Mouse (Mus musculus) midbrain, postnatal 0 days (tissue): ENCODE data around the gene Hoxc11. TPM values are rescaled to one million over a fixed set of nuclear protein-coding genes. Genes with fewer than 3 reads are reported as not detected.

ENCODE experiments used
- ATAC-seq: fragments of 200-750 bp; cut with Nextera tagmentation; 2 replicates; pipeline ENCODE4 v1.8.0; 2017; ENCODE audit warnings: moderate number of reproducible peaks, mild to moderate bottlenecking, moderate TSS enrichment, moderate library complexity; ENCODE audit not compliant: low FRiP score
- DNase-seq: peaks from one replicate; pipeline ENCODE4 v3.0.0-alpha.2; 2015; ENCODE audit warnings: low spot score
- H3K27ac ChIP-seq: fragments of 300-500 bp; sonication (generic); 2 replicates; pipeline ENCODE4 v1.5.1; 2014; ENCODE audit warnings: low read depth, mild to moderate bottlenecking, low read length, mixed read lengths
- H3K27me3 ChIP-seq: fragments of 300-500 bp; sonication (generic); 2 replicates; pipeline ENCODE4 v1.6.1; 2014; ENCODE audit warnings: low read length, control low read depth, mixed read lengths; ENCODE audit not compliant: insufficient read depth
- H3K36me3 ChIP-seq: fragments of 300-500 bp; sonication (generic); 2 replicates; pipeline ENCODE4 v1.6.1; 2014; ENCODE audit warnings: low read length, control low read depth, mixed read lengths; ENCODE audit not compliant: insufficient read depth
- H3K4me1 ChIP-seq: fragments of 300-500 bp; sonication (generic); 2 replicates; pipeline ENCODE4 v1.6.1; 2014; ENCODE audit warnings: mild to moderate bottlenecking, control low read depth, antibody characterized with exemption, low read length, mixed read lengths; ENCODE audit not compliant: insufficient read depth
- H3K4me2 ChIP-seq: fragments of 300-500 bp; sonication (generic); 2 replicates; pipeline ENCODE4 v1.6.1; 2014; ENCODE audit warnings: low read depth, mild to moderate bottlenecking, low read length, mixed read lengths; ENCODE audit not compliant: poor library complexity, severe bottlenecking
- H3K4me3 ChIP-seq: fragments of 300-500 bp; sonication (generic); 2 replicates; pipeline ENCODE4 v1.5.1; 2014; ENCODE audit warnings: low read depth, mild to moderate bottlenecking, low read length, moderate library complexity
- H3K9ac ChIP-seq: fragments of 300-500 bp; sonication (generic); replicated peaks from 2 replicates; pipeline ENCODE4 v1.6.1; 2014; ENCODE audit warnings: mild to moderate bottlenecking, low read length, moderate library complexity, mixed read lengths; ENCODE audit not compliant: poor library complexity, severe bottlenecking
- H3K9me3 ChIP-seq: fragments of 300-500 bp; sonication (generic); 2 replicates; pipeline ENCODE4 v1.6.1; 2016; ENCODE audit warnings: low read length, control low read depth
- CTCF ChIP-seq: IDR thresholded peaks from 2 replicates; pipeline ENCODE4 v1.5.1; 2016; ENCODE audit warnings: antibody characterized with exemption, mild to moderate bottlenecking
- WGBS: fragments of 180-500 bp; shearing (Covaris S2); extraction: QIAGEN DNeasy Blood & Tissue Kit; methylation state at CpG from one replicate; pipeline ENCODE4 v1.1.7; 2014; 5-methylcytosine and 5-hydroxymethylcytosine counted together
- polyA plus RNA-seq: library from polyadenylated mRNA; unstranded; fragments of >200 nt; fragmentation: Nextera tagmentation; extraction: Ambion mirVana; gene quantifications from 2 replicates; pipeline ENCODE4 v1.2.1, GENCODE M21; 2015
- total RNA-seq: library from RNA; depleted of rRNA; stranded (reverse); fragments of >200 nt; gene quantifications from 2 replicates; pipeline ENCODE4 v1.2.3, GENCODE M21; 2014

The Hoxc11 gene
- total and polyA plus RNA-seq, 2 experiments from 2014 or later: not detected

DNA sequence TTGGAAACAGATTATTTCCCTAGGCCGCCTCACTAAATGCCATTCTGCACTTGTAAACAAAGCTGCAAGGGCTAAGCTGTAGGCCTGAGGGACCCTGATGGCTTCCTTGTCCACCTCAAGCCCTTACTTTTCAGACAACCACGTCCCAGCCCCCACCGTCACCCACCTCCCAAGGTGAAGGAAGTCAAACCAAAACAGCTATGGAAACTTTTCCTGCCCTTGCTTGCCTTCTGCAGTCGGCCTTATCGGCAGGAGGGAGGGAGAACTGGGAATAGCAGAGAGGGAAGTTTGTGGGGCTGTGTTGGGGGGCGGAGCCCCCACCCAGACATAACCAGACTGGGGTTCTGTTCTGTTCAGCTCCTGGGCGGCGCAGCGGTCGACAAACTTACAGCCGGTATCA is 38.0 kb downstream of the Hoxc11 start:
- ATAC-seq: no peak
- no peak overlapping the region for H3K27ac ChIP-seq

GRCm38 (mm10) chr15:102992863-102993262 is 38.6 kb downstream of the Hoxc11 start:
- no peak for DNase-seq
- H3K36me3 ChIP-seq: no peaks in the 10 kb centered on the region
- 0% methylated on average over 3 of the region's 3 CpGs for WGBS
- no peak overlapping the region for H3K4me3 ChIP-seq
- no peak for ATAC-seq
- H3K27me3 ChIP-seq: peaks cover 93% of the 10 kb centered on the region
- no peak overlapping the region for H3K27ac ChIP-seq
- H3K4me2 ChIP-seq: no peak overlapping the region
- H3K4me1 ChIP-seq: no peaks in the 10 kb centered on the region
- no peak for TF ChIP-seq CTCF
- no peak overlapping the region for H3K9ac ChIP-seq
- no peaks in the 10 kb centered on the region for H3K9me3 ChIP-seq

More for the DNA sequence above, 38.0 kb downstream of the Hoxc11 start:
- TF ChIP-seq CTCF: no peak
- H3K4me3 ChIP-seq: no peak overlapping the region
- no peak overlapping the region for H3K4me2 ChIP-seq
- no peak for DNase-seq
- H3K27me3 ChIP-seq: peaks cover 93% of the 10 kb centered on the region
- no peaks in the 10 kb centered on the region for H3K9me3 ChIP-seq
- H3K9ac ChIP-seq: no peak overlapping the region
- no peaks in the 10 kb centered on the region for H3K4me1 ChIP-seq
- no peaks in the 10 kb centered on the region for H3K36me3 ChIP-seq
- 1% methylated on average over 11 of the region's 11 CpGs for WGBS

DNA sequence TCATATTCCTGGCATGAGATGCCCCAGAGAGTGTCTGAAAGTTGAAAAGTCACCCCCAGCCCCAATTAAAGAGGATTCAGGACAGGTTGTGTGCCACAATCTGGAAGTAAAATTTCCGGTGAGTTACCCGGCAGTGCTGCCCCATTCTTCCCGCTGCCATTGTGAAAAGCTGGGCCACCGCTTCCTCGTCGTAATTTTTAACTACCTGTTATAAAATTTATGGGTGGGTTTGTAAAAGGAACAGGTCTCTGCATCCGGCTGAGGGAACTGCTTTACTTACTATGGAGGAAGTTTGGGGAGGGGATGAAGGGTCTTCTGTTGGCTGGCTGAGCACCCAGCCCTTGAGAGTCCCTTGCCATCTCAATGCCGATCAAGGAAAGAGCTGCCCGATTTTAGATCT is 42.3 kb downstream of the Hoxc11 start:
- H3K27ac ChIP-seq: no peak overlapping the region
- DNase-seq (no peak), ATAC-seq (no peak)
- no peak for TF ChIP-seq CTCF
- H3K4me2 ChIP-seq: no peak overlapping the region
- H3K9me3 ChIP-seq: no peaks in the 10 kb centered on the region
- H3K4me1 ChIP-seq: 0 out of 2 replicates have a peak, but pooled peaks cover 3% of the 10 kb centered on the region
- no peaks in the 10 kb centered on the region for H3K36me3 ChIP-seq
- WGBS: 3% methylated on average over 9 of the region's 9 CpGs
- H3K27me3 ChIP-seq: peaks cover 95% of the 10 kb centered on the region
- no peak overlapping the region for H3K9ac ChIP-seq
- no peak overlapping the region for H3K4me3 ChIP-seq

DNA sequence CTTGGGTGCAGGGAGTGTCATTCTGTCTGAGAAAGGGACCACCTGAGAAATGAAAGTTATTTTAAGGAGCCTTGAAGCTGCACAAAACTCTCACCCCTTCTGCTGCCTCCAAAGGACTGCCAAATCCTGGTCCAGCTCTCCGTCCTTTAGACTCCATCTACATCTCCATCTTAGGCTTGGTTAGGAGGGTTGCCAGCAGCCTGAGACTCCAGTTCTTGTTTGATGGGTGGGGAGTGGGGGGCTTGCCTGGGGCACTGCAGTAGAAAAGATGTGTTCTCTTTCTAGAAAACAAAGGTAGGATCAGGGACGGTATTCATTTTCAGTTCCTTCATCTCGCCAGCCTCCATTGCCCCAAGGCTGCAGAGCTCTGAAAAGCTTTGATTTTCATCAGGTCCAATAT is 43.2 kb downstream of the Hoxc11 start:
- Histone ChIP-seq H3K9ac (no peak overlapping the region), H3K4me1 (0 out of 2 replicates have a peak, but pooled peaks cover 3% of the 10 kb centered on the region), H3K4me3 (no peak overlapping the region), H3K9me3 (no peaks in the 10 kb centered on the region), H3K36me3 (no peaks in the 10 kb centered on the region), H3K27me3 (peaks cover 95% of the 10 kb centered on the region), H3K27ac (no peak overlapping the region), H3K4me2 (no peak overlapping the region)
- ATAC-seq (no peak), DNase-seq (no peak)
- no peak for TF ChIP-seq CTCF
- WGBS: 1% methylated on average over 3 of the region's 3 CpGs

DNA sequence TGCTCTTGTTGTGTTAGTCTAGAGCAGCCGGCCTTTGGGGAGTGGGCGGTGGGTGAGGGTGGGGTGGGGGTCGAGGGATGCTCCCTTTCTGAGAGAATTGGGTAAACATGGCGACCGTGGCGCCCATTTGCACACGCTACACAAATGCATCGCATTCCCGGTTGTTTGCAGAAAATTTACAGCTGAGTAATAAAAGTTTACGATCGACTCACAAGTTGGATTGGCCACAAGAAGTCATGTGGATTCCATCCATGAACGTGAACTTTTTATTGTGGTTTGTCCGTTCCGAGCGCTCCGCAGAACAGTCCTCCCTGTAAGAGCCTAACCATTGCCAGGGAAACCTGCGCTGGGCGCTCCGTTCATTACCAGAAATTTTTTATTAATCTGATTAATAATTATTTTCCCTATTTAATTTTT is 43.7 kb downstream of the Hoxc11 start, which contains the start of gene Hoxc6:
Gene Hoxc6, plus strand, starts transcription at position 319 of the 417 bp plus-strand sequence.
- ATAC-seq (no peak), DNase-seq (no peak)
- peak within 1 kb of the TSS; percentile 49 for H3K4me2 ChIP-seq
- H3K36me3 ChIP-seq: no peaks in the 10 kb centered on the region
- no peak within 1 kb of the TSS for H3K9ac ChIP-seq
- H3K27ac ChIP-seq: no peak within 1 kb of the TSS
- peak within 1 kb of the TSS; percentile 30; the same call in 1 of the 2 replicates for H3K4me3 ChIP-seq
- peaks cover 95% of the 10 kb centered on the region for H3K27me3 ChIP-seq
- TF ChIP-seq CTCF: no peak
- 0 out of 2 replicates have a peak, but pooled peaks cover 3% of the 10 kb centered on the region for H3K4me1 ChIP-seq
- WGBS: 2% methylated on average over 19 of the region's 19 CpGs
- H3K9me3 ChIP-seq: no peaks in the 10 kb centered on the region

DNA sequence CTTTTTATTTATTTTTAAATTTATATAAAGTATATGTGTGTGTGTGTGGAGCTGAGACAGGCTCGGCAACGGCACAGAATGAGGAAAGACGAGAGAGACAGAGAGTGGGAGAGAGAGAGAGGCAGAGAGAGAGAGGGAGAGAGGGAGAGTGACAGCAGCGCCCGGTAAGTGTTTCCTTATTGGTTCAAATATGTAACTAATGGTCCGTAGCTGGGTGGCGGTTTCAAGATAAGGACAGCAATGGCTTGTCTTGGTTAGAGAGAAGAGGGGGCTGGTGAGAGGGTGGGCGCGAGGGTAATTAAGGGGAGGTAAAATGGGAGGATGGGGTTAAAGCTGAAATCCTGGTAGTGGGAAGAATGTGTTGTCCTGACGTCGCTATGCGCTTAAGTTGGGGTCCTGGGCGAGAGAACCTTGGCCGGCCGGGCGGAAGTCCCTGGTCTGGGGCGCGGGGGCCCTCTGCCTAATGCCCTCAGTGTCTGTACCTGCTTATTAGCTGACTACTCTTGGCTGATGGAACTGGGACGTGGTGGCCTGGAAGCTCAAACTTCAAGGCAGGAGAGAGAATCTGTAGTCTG is 44.5 kb downstream of the Hoxc11 start:
- Histone ChIP-seq H3K27me3 (peaks cover 97% of the 10 kb centered on the region), H3K4me1 (0 out of 2 replicates have a peak, but pooled peaks cover 3% of the 10 kb centered on the region), H3K27ac (no peak overlapping the region), H3K9me3 (no peaks in the 10 kb centered on the region), H3K4me3 (peak overlapping the region; percentile 30; the same call in 1 of the 2 replicates), H3K4me2 (peak overlapping the region; percentile 49), H3K9ac (no peak overlapping the region), H3K36me3 (no peaks in the 10 kb centered on the region)
- DNase-seq (no peak), ATAC-seq (no peak)
- TF ChIP-seq CTCF: no peak
- WGBS: 1% methylated on average over 19 of the region's 19 CpGs
